Mouse (Mus musculus) cerebellum, adult 8-10 months (tissue): ENCODE data around the gene Alg3.

ENCODE experiments used
- DNase-seq: peaks from one replicate; pipeline ENCODE4 v3.0.0; 2022

Gene Alg3

DNA sequence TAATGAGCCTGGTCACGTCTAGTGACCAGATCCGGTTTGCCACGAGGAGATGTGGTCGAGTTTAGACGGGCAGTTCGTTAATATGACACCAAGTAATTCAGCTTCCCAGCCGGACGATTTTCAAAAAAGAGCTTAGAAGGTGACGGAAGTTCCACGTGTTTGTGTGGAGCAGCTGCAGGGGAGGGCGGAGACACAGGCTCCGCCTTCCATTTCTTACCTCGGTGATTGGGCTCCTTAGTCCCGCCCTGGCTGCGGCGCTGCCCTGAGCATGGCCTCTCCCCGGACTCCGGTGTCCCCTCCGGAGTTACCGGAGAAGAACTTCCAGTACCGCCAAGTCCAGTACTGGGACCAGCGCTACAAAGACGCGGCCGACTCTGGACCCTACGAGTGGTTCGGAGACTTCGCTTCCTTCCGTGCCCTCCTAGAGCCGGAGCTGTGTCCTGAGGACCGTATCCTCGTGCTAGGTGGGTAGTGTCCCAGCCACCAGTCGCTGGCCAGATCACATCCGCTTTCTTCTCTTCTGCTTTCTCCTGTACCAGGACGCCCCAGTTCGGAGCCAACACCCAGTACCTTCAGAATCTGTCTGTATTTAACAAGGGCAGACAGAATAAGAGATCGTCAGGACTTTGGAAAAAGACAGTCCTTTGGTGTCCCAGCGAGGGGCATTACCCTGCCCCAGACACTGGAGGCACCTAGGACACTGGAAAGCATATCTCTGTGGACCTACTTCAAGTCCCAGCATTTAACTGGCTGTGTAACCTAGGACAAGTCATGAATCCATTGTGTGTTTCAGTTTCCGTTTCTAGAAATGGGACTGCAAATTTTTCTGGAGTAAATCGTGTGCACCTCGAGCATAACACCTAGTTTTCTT lies at the start of gene Alg3, which contains the start of the genes Eef1akmt4 and Gm49333:
Gene Alg3, minus strand, starts transcription at position 379 of the 871 bp plus-strand sequence.
Gene Eef1akmt4, plus strand, starts transcription at position 237 of the 871 bp plus-strand sequence.
Gene Gm49333, plus strand, starts transcription at position 254 of the 871 bp plus-strand sequence.
- peak; percentile 75 for DNase-seq

DNA sequence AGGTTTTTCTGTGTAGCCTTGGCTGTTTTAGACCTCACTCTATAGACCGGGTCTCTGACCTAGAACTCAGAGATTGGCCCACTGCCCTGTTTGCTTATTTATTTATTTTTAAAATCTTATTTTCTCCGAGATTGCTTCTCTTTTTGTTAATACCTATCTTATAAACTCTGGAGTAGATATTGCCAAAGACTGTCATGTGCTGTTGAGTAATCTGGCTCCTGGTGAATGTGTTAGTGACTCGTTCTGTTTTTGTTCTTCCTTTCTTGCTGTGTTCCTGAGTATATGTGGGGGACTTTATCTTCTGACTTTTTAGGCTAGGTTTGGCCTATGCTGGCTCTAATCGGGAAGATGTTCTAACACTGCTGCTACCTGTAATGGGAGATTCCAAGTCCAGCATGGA lies 46.1 kb upstream of the Alg3 start:
- DNase-seq: no peak

DNA sequence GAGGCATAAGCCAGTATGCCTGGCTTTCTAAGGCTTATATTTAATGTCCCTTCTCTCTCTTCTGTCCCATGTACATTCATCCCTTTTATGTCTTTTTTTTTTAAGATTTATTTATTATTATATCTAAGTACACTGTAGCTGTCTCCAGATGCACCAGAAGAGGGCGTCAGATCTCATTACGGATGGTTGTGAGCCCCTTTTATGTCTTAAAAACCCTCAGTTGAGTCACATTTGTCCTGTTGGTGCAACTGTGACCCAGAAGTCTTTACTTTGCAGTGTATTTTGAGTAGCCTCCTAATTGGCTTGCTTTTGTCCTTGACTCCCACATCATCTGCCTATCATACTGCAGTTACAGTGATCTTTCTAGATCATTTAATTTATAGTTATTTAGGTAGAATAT lies 41.8 kb upstream of the Alg3 start:
- no peak for DNase-seq

DNA sequence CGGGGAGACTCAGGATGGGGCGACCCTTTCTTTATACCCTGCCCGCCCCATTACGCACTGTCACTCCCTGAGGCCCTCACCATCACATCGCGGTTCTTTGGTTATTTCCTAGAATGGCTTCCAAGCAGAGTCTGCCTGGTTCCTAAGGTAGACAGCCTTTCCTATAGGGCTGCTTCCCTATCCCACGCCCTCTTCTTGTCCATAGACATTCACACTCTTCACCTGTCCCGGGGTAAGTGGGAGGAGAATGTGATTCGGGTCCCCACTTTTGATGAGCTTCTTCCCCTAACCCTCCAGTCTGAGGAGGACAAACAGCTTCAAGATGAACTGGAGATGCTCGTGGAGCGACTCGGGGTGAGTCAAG lies 40.4 kb upstream of the Alg3 start:
- no peak for DNase-seq

DNA sequence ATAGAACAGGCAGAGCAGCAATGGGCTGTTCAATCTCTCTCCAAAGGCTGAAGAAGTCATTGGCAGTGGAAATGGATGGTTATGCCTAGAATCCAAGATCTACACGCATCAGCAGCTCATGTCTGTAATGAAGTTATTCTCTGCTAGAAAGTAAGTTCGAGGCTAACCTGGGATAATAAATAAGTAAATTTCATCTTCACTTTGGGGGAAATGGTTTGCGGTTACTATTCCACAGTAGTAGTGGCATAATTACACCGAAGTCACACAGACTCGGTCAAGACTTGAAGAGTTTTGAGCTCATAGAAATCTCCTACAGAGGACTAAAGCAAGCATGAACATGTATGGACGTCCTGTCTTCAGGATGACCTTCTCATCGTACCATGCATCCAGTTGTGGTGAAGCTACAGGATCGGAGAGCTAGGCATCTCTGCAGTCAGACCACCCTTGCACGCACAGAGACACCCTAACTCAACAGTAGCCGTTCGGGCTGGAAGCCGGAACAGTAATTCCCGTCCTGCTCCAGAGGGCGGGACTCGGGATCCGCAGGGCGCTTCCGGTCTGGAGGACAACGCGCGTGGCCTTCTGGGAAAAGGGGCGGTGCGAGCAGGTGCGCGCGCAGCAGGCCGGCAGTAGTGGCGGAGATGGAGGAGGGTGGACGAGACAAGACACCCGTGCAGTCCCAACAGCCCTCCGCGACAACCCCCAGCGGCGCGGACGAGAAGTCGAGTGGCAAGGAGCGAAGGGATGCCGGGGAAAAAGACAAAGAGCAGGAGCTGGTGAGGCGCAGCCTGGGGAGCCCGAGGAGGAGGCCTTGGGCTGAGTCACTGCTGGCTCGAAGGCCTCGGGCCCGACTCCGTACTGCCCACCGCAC lies 39.8 kb upstream of the Alg3 start, which contains the start of gene Psmd2:
Gene Psmd2, plus strand, starts transcription at position 577 of the 871 bp plus-strand sequence.
- DNase-seq: peak; percentile 97

DNA sequence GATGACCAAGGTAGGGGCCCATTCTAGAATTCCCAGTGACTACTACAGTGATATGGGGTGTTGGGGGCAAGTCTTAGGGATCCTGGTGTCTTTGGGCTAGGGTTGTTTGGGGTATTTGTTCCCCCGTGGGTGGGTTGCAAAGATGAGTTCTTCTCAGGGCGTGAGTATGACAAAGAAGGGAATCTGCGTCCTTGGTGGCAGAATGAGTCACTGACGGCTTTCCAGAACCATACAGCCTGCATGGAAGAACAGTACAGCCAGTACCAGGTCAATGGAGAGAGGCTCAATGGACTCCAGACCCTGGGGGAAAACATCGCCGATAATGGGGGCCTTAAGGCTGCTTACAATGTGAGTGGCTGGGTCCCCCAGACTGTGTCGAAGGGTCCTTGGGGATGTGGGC lies 32.4 kb upstream of the Alg3 start:
- no peak for DNase-seq

DNA sequence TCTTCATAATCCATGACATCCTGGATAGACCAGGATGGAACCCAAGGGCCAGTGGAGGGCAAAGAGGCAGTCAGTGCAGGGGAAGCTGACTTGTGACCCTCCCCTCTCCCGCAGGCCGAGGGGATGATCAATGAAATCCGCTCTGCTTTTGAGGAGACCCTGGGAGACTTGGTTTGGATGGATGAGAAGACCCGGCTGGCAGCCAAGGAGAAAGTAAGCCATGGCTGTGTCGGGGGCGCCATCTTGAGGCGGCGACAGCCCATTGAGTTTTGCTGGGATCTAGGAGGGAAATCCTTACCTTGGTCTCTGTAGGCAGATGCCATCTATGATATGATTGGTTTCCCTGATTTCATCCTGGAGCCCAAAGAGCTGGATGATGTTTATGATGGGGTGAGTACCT lies 30.6 kb upstream of the Alg3 start:
- peak; percentile 75 for DNase-seq

DNA sequence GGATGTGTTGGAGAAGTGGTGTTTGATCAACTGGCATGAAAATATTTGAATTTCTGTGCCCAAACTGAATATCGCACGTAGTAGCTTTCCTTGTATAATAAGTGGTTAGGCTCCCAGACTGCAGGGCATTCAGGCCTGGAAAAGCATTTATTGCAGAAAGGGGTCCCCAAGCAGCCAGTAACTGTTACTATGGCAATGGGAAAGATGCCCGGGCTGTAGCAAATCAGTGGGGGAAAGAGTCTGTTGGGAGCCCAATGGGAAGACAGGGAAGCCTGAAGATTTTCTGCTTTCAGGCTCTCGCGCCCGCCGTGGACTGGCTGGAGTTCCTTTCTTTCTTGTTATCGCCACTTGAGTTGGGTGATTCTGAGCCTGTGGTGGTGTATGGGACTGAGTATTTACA lies 26.8 kb upstream of the Alg3 start:
- no peak for DNase-seq

DNA sequence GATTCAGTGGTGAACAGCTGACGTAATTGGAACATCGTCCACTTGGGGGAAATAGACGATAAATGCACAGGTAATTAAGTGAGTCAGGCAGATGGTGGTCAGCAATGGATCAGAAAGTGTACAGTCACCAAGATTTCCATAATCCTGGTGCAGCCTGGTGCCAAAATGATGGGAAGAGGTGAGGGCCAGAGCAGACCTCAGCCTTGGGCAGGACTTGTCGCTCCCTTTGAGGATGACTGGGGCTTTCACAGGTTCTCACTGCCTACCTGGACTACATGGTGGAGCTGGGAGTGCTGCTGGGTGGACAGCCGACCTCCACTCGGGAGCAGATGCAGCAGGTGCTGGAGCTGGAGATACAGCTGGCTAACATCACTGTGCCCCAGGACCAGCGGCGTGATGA lies 25.9 kb upstream of the Alg3 start:
- no peak for DNase-seq

DNA sequence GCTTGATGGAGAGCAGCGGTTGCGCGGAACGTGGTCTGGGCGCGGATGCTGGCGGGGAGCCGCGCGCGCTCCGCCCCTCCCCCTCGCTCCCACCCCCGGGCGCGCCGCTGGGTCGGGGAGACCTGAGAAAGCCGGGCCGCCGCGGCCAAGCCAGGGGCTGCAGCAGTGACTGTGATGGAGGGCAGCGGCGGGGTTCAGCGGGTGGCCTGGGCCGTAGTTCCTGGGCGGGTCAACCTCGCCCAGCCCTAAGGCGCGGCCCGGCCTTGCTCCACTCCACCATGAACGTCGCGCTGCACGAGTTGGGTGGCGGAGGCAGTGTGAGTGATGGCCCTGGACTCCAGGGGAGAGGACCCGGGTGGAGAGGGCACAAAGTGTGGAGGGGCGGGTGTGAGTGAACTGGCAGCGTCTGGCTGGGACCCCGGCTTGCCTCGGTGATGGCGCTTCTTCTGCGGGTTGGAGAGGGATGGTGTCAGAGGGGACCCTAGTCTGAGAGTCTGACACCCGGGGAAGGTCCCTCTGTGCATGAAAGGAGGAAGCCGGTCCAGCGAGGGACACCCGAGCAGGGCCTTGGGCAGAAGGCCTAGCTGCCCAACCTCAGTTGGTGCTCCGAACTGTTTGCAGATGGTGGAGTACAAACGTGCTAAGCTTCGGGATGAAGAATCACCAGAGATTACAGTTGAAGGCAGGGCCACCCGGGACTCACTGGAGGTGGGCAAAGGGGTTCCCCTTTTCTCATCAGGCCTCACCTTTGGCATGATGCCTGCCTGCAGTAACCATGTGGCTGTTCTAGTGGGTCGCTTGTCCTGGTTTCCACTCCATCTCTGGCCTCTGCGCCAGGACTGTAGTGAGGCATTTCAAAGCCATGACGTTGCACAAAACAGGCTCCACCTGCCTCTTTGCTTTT lies 18.4 kb upstream of the Alg3 start, which contains the start of gene Ece2:
Gene Ece2, plus strand, starts transcription at position 98 of the 904 bp plus-strand sequence.
- DNase-seq: peak; percentile 58

DNA sequence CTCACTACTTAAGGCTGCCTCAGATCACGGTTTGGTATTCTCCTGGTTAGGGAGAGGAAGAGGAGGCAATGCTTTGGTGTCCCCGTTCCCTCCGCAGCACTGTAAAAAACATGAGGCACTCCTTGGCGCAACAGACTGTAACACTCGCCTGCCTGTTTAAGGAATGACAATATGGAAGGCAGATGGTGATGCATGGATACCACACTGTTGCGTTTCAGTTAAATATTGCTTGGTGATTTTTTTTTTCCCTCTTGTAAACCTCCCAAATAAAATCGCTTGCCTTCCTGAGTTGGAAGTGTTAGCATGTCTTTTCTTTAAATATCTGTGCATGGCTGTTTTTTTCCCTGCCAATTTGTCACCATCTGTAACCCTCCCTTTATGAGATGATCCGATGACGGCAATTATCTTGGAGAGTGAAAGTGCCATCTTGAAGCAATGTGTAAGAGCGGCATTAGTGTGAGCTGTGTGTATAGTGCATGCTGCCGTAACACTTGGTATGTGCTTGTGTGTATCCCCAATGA lies 17.4 kb upstream of the Alg3 start:
- no peak for DNase-seq

DNA sequence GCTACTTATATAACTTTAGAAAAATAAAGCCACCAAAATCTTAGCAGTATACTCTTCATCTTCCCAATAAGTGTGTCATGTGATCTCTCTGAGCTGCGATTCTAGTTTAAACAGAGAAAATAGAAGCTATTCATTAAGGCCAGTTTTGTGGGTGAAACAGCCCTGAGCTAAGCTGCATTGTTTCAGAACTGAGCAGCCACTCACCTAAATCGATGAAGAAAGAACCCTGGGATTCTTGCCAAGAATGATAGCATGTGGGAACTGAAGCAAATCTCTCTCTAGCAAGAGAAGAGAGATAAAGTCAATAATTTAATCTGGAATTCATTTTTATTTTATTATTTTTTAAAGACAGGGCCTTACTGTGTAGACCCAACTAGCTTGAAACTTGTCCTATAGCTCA lies 11.7 kb upstream of the Alg3 start:
- no peak for DNase-seq

DNA sequence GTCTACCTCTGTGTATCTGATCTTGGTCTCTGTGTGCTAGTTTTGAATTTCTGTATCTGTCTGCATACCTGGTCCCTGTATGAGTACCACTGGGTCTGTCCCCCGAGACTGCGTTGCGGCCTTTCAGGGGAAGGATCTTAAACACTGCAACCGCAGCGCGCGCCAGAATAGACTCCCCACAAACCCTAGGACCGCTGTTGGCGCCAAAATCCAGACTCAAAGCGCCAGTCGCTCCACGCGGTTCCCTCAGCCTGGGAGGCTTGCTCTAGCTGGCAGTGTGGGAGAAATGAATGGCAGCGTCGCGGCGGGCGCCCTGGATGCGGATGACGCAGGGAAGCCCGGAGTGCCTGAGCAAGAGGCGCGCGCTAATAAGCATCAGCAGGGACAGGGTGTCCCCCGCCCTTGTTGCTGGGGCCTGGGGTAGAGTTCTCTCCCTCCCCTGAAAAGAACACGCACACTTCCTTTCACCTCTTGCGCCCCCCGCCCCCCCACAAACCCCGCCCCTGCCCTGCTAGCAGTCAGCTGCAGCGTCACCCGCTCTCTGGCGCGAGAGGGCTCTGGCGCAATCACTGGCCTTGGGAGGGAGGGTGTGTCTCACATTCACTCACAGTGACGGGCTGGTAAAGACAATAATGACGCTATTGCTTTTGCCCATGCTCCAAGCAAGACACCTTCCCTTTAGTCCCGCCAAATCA lies 10.6 kb upstream of the Alg3 start:
- peak; percentile 73 for DNase-seq

DNA sequence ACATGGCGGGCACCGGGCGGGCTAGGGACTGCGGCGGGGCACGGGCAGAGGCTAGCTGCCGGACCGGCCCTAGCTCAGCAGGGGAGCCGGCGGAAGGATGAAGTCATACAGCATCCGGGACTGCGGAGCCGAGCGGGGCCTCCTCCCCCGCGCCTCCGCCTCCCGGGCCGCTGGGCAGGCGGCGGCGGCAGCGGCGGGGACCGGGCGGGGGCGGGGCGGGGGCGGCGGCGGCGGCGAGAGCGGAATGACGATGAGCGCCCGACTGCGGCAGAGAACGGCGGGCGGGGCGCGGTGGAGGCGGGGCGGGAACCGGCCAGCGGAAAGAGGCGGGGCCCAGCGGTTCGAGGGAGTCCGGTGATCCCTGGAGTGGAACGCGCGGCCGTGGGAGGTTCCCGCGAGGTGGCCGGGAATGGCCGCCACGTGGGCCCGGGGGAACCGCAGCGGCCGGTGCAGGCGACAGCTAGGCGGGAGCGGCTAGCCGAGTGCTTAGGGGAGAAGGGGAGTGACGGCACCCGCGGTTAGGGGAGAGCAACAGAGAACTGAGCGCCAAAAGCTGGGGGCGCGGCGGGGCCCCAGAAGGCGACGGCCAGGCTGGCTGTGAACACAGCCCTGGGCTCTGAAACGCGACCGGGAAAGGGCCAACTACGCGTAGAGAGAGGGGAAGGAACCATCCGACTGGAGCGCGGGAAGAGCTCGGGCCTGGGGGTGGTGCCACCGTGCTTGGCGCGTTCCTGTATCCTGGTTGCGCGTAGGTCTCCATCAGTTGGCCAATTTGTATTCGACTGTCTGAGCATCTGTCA lies 9.9 kb upstream of the Alg3 start, which contains the start of gene Camk2n2:
Gene Camk2n2, minus strand, starts transcription at position 97 of the 800 bp plus-strand sequence.
- DNase-seq: peak; percentile 80

DNA sequence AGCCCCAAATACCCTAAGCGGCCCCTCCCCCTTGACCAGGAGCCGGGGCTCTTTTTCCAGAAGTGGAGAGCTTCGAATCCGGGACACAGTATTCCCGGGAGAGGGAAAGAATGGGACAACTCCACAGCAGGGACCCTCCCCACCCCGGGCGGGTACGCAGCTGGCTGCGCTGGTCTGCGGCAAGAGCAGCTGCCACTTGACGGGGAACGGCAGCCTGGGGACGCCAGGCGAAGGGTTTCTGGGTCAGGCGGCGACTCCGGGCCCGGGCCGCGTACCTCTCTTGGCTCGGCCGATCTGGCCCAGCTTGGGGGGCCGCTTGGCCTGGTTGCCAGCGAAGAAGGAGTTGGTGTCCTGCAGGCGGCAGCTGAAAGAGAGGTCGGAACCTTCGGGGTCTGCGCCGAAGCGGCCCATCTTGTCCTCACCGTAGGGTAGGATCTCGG lies 9.2 kb upstream of the Alg3 start:
- no peak for DNase-seq

DNA sequence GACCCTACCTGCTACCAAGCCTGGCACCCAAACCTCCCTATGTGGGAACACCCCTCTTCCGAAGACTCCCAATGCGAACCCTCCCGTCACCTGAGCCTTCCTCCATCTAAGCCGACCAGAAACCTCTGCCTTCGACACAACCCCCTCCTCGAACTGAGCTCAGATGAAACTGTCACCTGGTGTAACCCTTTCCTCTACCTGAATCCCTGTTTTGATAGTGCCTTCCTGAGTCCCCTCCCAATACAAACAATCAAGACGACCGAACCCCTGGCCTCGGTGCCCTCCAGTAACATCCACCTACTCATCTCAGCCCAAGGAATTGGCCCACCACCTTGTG lies 8.8 kb upstream of the Alg3 start:
- DNase-seq: no peak

DNA sequence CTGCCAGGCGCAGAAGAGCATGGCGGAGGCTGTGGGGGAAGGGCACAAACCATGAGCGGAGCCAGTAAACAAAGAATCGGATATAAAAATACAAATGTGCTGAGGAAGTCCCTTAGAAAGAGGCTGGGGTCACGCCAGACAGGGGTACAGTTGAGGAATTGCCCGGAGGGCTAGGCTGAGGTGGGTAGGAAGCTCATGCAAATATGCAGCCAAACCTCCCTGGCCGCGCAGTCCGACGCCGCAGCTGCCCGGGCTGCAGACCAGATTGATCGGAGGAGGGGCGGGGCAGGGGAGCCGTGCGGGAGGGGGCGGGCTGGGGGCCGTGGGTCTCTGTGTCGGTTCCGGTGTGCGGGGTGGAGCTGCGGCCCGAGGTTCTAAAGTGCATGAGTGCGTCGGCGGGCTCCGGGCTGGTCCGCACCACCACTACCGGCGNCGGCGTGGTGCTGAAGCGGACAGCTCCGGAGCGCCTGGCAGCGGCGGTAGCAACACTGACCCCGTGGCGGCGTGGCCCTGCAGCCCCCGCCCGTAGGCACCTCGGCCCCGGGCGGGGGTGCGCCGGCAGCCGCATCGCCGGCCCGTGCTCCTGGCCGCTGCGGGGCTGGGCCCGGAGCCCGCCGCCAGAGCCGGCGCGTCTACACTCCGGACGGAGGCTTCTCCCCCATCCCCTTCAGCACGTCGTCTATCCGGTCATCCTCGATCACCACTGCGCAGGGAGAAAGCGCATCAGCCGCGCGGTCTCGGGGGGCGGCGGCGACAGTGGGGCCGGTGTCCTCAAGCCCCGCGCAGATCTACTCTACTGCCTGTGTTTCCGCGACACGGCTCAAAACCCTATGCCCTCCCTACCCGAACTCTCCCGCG lies 8.2 kb upstream of the Alg3 start:
- peak; percentile 41 for DNase-seq

DNA sequence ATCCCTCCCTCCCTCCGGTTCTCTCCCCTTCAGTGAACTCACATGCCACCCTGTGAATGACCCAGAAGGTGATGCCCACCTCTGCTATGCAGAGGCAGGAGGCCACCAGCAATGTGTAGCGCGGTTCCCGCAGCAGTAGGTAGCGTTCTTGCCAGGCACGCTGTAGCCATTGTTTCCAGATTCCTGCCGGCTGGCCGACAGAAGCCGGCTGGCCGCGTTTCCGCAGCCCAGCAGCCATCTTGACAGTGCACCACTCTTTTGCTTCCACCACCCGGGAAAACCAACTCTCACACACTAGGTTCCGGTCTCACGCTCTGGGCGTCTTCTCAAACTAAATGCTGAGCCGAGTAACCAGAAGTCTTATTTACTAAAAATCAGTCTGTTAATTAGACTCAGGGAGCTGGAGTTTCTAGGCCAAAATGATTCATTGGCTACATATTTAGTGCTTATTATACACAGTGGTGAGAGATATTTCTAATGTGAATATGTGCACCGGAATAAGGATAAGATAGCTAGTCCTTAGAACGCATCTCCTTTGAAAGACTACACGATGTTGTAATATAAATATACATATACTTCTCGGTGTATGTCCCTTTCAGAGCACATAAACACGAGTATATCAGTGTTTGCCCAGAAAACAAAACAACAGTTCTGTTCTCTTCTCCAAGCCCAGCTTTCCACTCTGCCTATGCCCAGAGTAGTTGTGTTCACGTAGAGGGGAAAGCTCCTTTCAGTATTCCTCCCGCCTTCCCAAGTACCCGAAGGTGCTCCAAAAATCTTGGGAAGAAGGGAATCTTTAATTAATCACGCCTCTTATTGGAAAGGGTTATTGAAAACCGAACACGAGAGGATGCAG lies 806 bp downstream of the Alg3 start:
- peak; percentile 73 for DNase-seq

DNA sequence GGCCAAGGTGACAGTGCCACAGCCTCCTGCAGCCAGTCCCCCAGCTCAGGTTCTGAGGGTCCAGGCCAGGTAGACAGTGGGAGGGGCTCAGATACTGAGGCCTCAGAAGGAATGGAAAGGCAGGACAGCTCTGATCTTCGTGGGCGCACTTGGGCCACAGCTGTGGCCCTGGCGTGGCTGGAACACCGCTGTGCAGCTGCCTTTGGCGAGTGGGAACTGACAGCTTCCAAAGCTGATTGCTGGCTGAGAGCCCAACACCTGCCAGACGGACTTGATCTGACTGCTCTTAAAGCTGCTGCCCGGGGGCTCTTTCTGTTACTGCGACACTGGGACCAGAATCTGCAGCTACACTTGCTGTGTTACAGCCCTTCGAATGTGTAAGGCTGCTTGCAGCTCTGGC lies 6.8 kb downstream of the Alg3 start:
- no peak for DNase-seq
